Mouse (Mus musculus) neural tube, embryonic 15.5 days (tissue): ENCODE data around the gene Iqch. TPM values are rescaled to one million over a fixed set of nuclear protein-coding genes. Genes with fewer than 3 reads are reported as not detected.

Experiments
- ATAC-seq: fragments of 200-750 bp; cut with Nextera tagmentation; 2 replicates; pipeline ENCODE4 v1.8.0; 2017; ENCODE audit warnings: mild to moderate bottlenecking, moderate TSS enrichment, moderate library complexity; ENCODE audit not compliant: low FRiP score
- H3K27ac ChIP-seq: fragments of 300-500 bp; sonication (generic); replicated peaks from 2 replicates; pipeline ENCODE4 v1.5.1; 2015; ENCODE audit warnings: mild to moderate bottlenecking, inconsistent platforms
- H3K27me3 ChIP-seq: fragments of 300-500 bp; sonication (generic); replicated peaks from 2 replicates; pipeline ENCODE4 v1.6.1; 2015; ENCODE audit warnings: inconsistent platforms
- H3K36me3 ChIP-seq: fragments of 300-500 bp; sonication (generic); 2 replicates; pipeline ENCODE4 v1.6.1; 2015; ENCODE audit warnings: inconsistent platforms
- H3K4me1 ChIP-seq: fragments of 300-500 bp; sonication (generic); 2 replicates; pipeline ENCODE4 v1.6.1; 2015; ENCODE audit warnings: inconsistent platforms
- H3K4me2 ChIP-seq: fragments of 300-500 bp; sonication (generic); 2 replicates; pipeline ENCODE4 v1.6.1; 2015; ENCODE audit warnings: inconsistent platforms, mild to moderate bottlenecking, moderate library complexity
- H3K4me3 ChIP-seq: fragments of 300-500 bp; sonication (generic); replicated peaks from 2 replicates; pipeline ENCODE4 v1.5.1; 2015; ENCODE audit warnings: mild to moderate bottlenecking, inconsistent platforms
- H3K9ac ChIP-seq: fragments of 300-500 bp; sonication (generic); replicated peaks from 2 replicates; pipeline ENCODE4 v1.6.1; 2015; ENCODE audit warnings: mild to moderate bottlenecking, inconsistent platforms
- H3K9me3 ChIP-seq: fragments of 300-500 bp; sonication (generic); replicated peaks from 2 replicates; pipeline ENCODE4 v1.6.1; 2016; ENCODE audit warnings: inconsistent platforms
- WGBS: fragments of 180-500 bp; shearing (Covaris S2); methylation state at CpG from one replicate; pipeline ENCODE4 v1.1.7; 2015; ENCODE audit warnings: mixed read lengths; 5-methylcytosine and 5-hydroxymethylcytosine counted together
- polyA plus RNA-seq: library from polyadenylated mRNA; unstranded; fragments of >200 nt; fragmentation: Nextera tagmentation; extraction: Ambion mirVana; gene quantifications from 2 replicates; pipeline ENCODE4 v1.2.1, GENCODE M21; 2015

The Iqch gene
- polyA plus RNA-seq, 1 experiment from 2014 or later = 0.12 TPM

GRCm38 (mm10) chr9:63395612-63396011 lies 206.7 kb downstream of the Iqch start:
- no peak for ATAC-seq
- H3K4me2 ChIP-seq = peak overlapping the region; percentile 23; the same call in 1 of the 2 replicates
- no peaks in the 10 kb centered on the region for H3K9me3 ChIP-seq
- H3K4me3 ChIP-seq = no peak overlapping the region
- H3K4me1 ChIP-seq = peaks cover 13% of the 10 kb centered on the region
- no peaks in the 10 kb centered on the region for H3K36me3 ChIP-seq
- WGBS = 61% methylated on average over 7 of the region's 7 CpGs
- no peaks in the 10 kb centered on the region for H3K27me3 ChIP-seq
- 0 out of 2 replicates have a peak overlapping the region, but pooled peaks have one; percentile 9 for H3K27ac ChIP-seq
- no peak overlapping the region for H3K9ac ChIP-seq

GRCm38 (mm10) chr9:63391307-63391706 lies 211.0 kb downstream of the Iqch start:
- no peak overlapping the region for H3K27ac ChIP-seq
- H3K9me3 ChIP-seq = no peaks in the 10 kb centered on the region
- H3K4me2 ChIP-seq = no peak overlapping the region
- 87% methylated on average over 2 of the region's 2 CpGs for WGBS
- no peak overlapping the region for H3K4me3 ChIP-seq
- no peak overlapping the region for H3K9ac ChIP-seq
- no peak for ATAC-seq
- no peaks in the 10 kb centered on the region for H3K36me3 ChIP-seq
- H3K27me3 ChIP-seq = no peaks in the 10 kb centered on the region
- H3K4me1 ChIP-seq = 0 out of 2 replicates have a peak, but pooled peaks cover 6% of the 10 kb centered on the region

- no peak overlapping the region for H3K4me3 ChIP-seq
- no peak overlapping the region for H3K9ac ChIP-seq
- H3K4me2 ChIP-seq = no peak overlapping the region
- no peak overlapping the region for H3K27ac ChIP-seq
- H3K27me3 ChIP-seq = no peaks in the 10 kb centered on the region
- H3K36me3 ChIP-seq = no peaks in the 10 kb centered on the region
- no peaks in the 10 kb centered on the region for H3K9me3 ChIP-seq
- WGBS = 87% methylated on average over 4 of the region's 4 CpGs
- ATAC-seq = no peak
- H3K4me1 ChIP-seq = peaks cover 5% of the 10 kb centered on the region
These were observed 219.5 kb downstream of the Iqch start for GRCm38 (mm10) chr9:63382761-63383160.

GRCm38 (mm10) chr9:63380326-63380725 lies 222.0 kb downstream of the Iqch start:
- no peak overlapping the region for H3K27ac ChIP-seq
- H3K9ac ChIP-seq = no peak overlapping the region
- H3K36me3 ChIP-seq = no peaks in the 10 kb centered on the region
- ATAC-seq = no peak
- H3K4me3 ChIP-seq = no peak overlapping the region
- peaks cover 25% of the 10 kb centered on the region for H3K4me1 ChIP-seq
- no peaks in the 10 kb centered on the region for H3K9me3 ChIP-seq
- 86% methylated on average over 3 of the region's 3 CpGs for WGBS
- no peak overlapping the region for H3K4me2 ChIP-seq
- H3K27me3 ChIP-seq = no peaks in the 10 kb centered on the region

GRCm38 (mm10) chr9:63378174-63378573 lies 224.1 kb downstream of the Iqch start:
- ATAC-seq = no peak
- Histone ChIP-seq H3K36me3 (no peaks in the 10 kb centered on the region), H3K27ac (peak overlapping the region; percentile 86), H3K4me2 (peak overlapping the region; percentile 93), H3K4me3 (peak overlapping the region; percentile 89), H3K4me1 (peaks cover 31% of the 10 kb centered on the region), H3K27me3 (no peaks in the 10 kb centered on the region), H3K9ac (peak overlapping the region; percentile 83), H3K9me3 (no peaks in the 10 kb centered on the region)
- WGBS = 12% methylated on average over 8 of the region's 8 CpGs

- Histone ChIP-seq H3K4me2 (peak within 1 kb of the TSS; percentile 93), H3K9me3 (no peaks in the 10 kb centered on the region), H3K36me3 (no peaks in the 10 kb centered on the region), H3K27ac (peak within 1 kb of the TSS; percentile 86), H3K4me3 (peak within 1 kb of the TSS; percentile 89), H3K27me3 (no peaks in the 10 kb centered on the region), H3K9ac (peak within 1 kb of the TSS; percentile 83), H3K4me1 (peaks cover 32% of the 10 kb centered on the region)
- under 1% methylated on average over 57 of the region's 58 CpGs for WGBS
- ATAC-seq = peak; percentile 93
These were observed 224.8 kb downstream of the Iqch start, which contains the start of gene Map2k5 for GRCm38 (mm10) chr9:63377270-63378142. Gene Map2k5 (minus strand): TSS chr9:63377902.

GRCm38 (mm10) chr9:63373315-63373714 lies 229.0 kb downstream of the Iqch start:
- no peaks in the 10 kb centered on the region for H3K36me3 ChIP-seq
- H3K9me3 ChIP-seq = no peaks in the 10 kb centered on the region
- H3K9ac ChIP-seq = no peak overlapping the region
- H3K4me1 ChIP-seq = peaks cover 36% of the 10 kb centered on the region
- no peaks in the 10 kb centered on the region for H3K27me3 ChIP-seq
- H3K4me2 ChIP-seq = no peak overlapping the region
- no peak overlapping the region for H3K27ac ChIP-seq
- H3K4me3 ChIP-seq = no peak overlapping the region
- 90% methylated on average over 2 of the region's 2 CpGs for WGBS
- ATAC-seq = no peak

GRCm38 (mm10) chr9:63372541-63372940 lies 229.8 kb downstream of the Iqch start:
- H3K4me2 ChIP-seq = no peak overlapping the region
- no peaks in the 10 kb centered on the region for H3K36me3 ChIP-seq
- ATAC-seq = no peak
- H3K27ac ChIP-seq = no peak overlapping the region
- H3K27me3 ChIP-seq = no peaks in the 10 kb centered on the region
- H3K4me3 ChIP-seq = no peak overlapping the region
- H3K9ac ChIP-seq = no peak overlapping the region
- no peaks in the 10 kb centered on the region for H3K9me3 ChIP-seq
- H3K4me1 ChIP-seq = peaks cover 34% of the 10 kb centered on the region
- WGBS = 39% methylated on average over 8 of the region's 8 CpGs

Other genes starting within 250 kb of the Iqch start
- gene Map2k5, start 224.6 kb downstream of the Iqch start, polyA plus RNA-seq = 33.3 and 34.3 TPM in 2 replicates
- 75.0 and 84.6 TPM in 2 replicates for gene 2300009A05Rik, start 203.2 kb downstream of the Iqch start, polyA plus RNA-seq
- gene Aagab, start 167 bp upstream of the Iqch start, polyA plus RNA-seq = 51.5 and 56.0 TPM in 2 replicates
- 8.7 and 12.2 TPM in 2 replicates for gene Smad3, start 155.5 kb upstream of the Iqch start, polyA plus RNA-seq